Comparison of ENCODE assay signal across 12 mouse cellular contexts in the genomic region with DNA sequence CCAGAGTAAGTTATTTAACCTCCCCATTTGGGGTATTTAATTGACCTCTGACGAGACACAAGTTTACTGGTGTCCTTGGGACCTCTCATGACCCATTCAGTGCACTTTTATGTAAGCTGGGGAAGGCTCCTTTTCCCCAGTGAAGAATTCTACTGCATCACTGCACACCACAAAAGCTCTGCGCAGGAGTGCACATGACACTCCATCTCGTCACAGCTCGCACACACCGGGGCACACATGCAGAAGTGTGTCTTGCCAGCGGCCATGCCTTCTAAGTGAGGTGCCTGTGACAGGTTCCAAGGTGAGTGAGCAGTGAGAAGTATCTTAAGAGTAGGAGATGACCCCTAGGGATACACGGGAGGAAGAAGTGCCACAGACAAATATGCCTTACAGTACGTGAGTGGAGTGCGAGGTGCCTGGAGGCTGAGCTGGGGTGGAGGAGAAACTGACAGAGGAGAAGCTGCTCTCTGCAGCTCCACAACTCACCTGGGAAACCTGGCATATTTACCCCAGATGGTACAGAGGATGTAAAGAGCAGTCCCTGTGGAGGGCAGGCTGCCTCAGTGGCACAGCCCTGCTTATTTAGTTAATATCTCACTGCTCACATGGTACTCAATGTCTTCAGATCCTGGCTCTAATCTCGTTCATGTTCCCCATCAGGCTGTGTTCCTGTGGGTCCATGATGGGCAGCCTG. TPM values are rescaled to one million over a fixed set of nuclear protein-coding genes. Genes with fewer than 3 reads are reported as not detected.
A peak's percentile ranks its signal among the peaks of the same experiment; 100 is the strongest.
DNase-seq lines count a peak whose midpoint lies in the region; ATAC-seq and TF ChIP-seq lines count a peak whose summit lies in the region.
"Had no signal": no experiment of that assay in that cellular context is flagged by ENCODE, and none has a peak within 500 bp of the region (broad histone marks: within the 10 kb centered on the region; RNA-seq: fewer than 3 reads in every experiment).

No protein-coding gene starts in this region.

- DNase-seq in heart, adult 11 months: peak; percentile 76
- no peak for DNase-seq in heart, adult 9 months (ENCODE audit: low spot score in 2 of 2)
- DNase-seq in forebrain, embryonic 10.5 days (ENCODE audit: extremely low spot score, low spot score): no peak
- no peak for DNase-seq in gastrocnemius, adult 2 months
- DNase-seq in adrenal gland, postnatal 4 days (ENCODE audit: low spot score in 2 of 2): no peak
- DNase-seq in cerebellum, adult 2 months: no peak
- DNase-seq: cerebellum, adult 11 months; gastrocnemius, postnatal 14 days; heart, postnatal 36 days; lung, postnatal 4 days had no signal

- no peaks in the 10 kb centered on the region for H3K36me3 ChIP-seq in forebrain, embryonic 10.5 days (replicated peaks)
- no peaks in the 10 kb centered on the region for H3K36me3 ChIP-seq in hindbrain, embryonic 16.5 days (ENCODE audit: control insufficient read depth, insufficient read depth, low read length)
- no peaks in the 10 kb centered on the region for H3K36me3 ChIP-seq in midbrain, embryonic 16.5 days (ENCODE audit: control insufficient read depth, insufficient read depth, low read length)

- peak overlapping the region; percentile 39; the same call in 1 of the 2 replicates for H3K4me2 ChIP-seq in hindbrain, embryonic 16.5 days (ENCODE audit: low read length)
- peak overlapping the region; percentile 46 for H3K4me2 ChIP-seq in midbrain, embryonic 16.5 days (ENCODE audit: low read length)

- H3K9me3 ChIP-seq in forebrain, embryonic 10.5 days: no peaks in the 10 kb centered on the region
- no peaks in the 10 kb centered on the region for H3K9me3 ChIP-seq in hindbrain, embryonic 16.5 days (ENCODE audit: control insufficient read depth, low read length)
- H3K9me3 ChIP-seq in midbrain, embryonic 16.5 days (replicated peaks; ENCODE audit: control insufficient read depth, low read length, poor library complexity, severe bottlenecking): no peaks in the 10 kb centered on the region

- TF ChIP-seq CTCF in gastrocnemius, adult 2 months (IDR thresholded peaks at IDR 0.05): no peak
- TF ChIP-seq CTCF in cerebellum, adult 2 months (IDR thresholded peaks at IDR 0.05; ENCODE audit: borderline replicate concordance, insufficient read depth, low read depth, low read length): no peak

- H3K27me3 ChIP-seq in forebrain, embryonic 10.5 days (ENCODE audit: poor library complexity, severe bottlenecking): no peaks in the 10 kb centered on the region
- no peaks in the 10 kb centered on the region for H3K27me3 ChIP-seq in hindbrain, embryonic 16.5 days (replicated peaks; ENCODE audit: control insufficient read depth, insufficient read depth, low read length)
- H3K27me3 ChIP-seq in midbrain, embryonic 16.5 days (ENCODE audit: control insufficient read depth, insufficient read depth, low read depth, low read length): no peaks in the 10 kb centered on the region
- H3K27me3 ChIP-seq in cerebellum, adult 2 months (ENCODE audit: control insufficient read depth, insufficient read depth, low read length): no peaks in the 10 kb centered on the region

- peak; percentile 37 for ATAC-seq in hindbrain, embryonic 16.5 days
- ATAC-seq in midbrain, embryonic 16.5 days: peak; percentile 56

- 72% methylated on average over 10 of the region's 10 CpGs for WGBS in forebrain, embryonic 10.5 days
- WGBS in hindbrain, embryonic 16.5 days: 43% methylated on average over 10 of the region's 10 CpGs
- WGBS in midbrain, embryonic 16.5 days: 59% methylated on average over 10 of the region's 10 CpGs
- WGBS in cerebellum, adult 2 months: 67% methylated on average over 10 of the region's 10 CpGs

- H3K9ac ChIP-seq in hindbrain, embryonic 16.5 days (ENCODE audit: low read depth, low read length): no peak overlapping the region
- 0 out of 2 replicates have a peak overlapping the region, but pooled peaks have one; percentile 25 for H3K9ac ChIP-seq in midbrain, embryonic 16.5 days (ENCODE audit: low read depth, low read length)

- intact Hi-C loops in gastrocnemius, adult 2 months (cut with DNase I): no loop called here

- H3K4me3 ChIP-seq in forebrain, embryonic 10.5 days: peak overlapping the region; percentile 40
- H3K4me3 ChIP-seq in hindbrain, embryonic 16.5 days (ENCODE audit: low read length): no peak overlapping the region
- H3K4me3 ChIP-seq in midbrain, embryonic 16.5 days (ENCODE audit: low read depth, low read length): no peak overlapping the region
- no peak overlapping the region for H3K4me3 ChIP-seq in gastrocnemius, adult 2 months
- H3K4me3 ChIP-seq in cerebellum, adult 2 months (replicated peaks; ENCODE audit: insufficient read depth, low read depth, low read length): no peak overlapping the region

- peaks cover 63% of the 10 kb centered on the region for H3K4me1 ChIP-seq in forebrain, embryonic 10.5 days
- peaks cover 30% of the 10 kb centered on the region for H3K4me1 ChIP-seq in hindbrain, embryonic 16.5 days (ENCODE audit: control insufficient read depth, insufficient read depth, low read depth, low read length)
- H3K4me1 ChIP-seq in midbrain, embryonic 16.5 days (ENCODE audit: control insufficient read depth, insufficient read depth, low read length): peaks cover 45% of the 10 kb centered on the region
- peaks cover 17% of the 10 kb centered on the region for H3K4me1 ChIP-seq in cerebellum, adult 2 months (ENCODE audit: control insufficient read depth, insufficient read depth, low read length)

- TF ChIP-seq POLR2A in cerebellum, adult 2 months (IDR thresholded peaks at IDR 0.05; ENCODE audit: borderline replicate concordance, insufficient read depth, low read length): no peak

- H3K27ac ChIP-seq in forebrain, embryonic 10.5 days: peak overlapping the region; percentile 84
- peak overlapping the region; percentile 44; the same call in 1 of the 2 replicates for H3K27ac ChIP-seq in hindbrain, embryonic 16.5 days (ENCODE audit: low read depth, low read length)
- H3K27ac ChIP-seq in midbrain, embryonic 16.5 days (ENCODE audit: low read length): peak overlapping the region; percentile 60
- H3K27ac ChIP-seq in gastrocnemius, adult 2 months: no peak overlapping the region
- H3K27ac ChIP-seq in cerebellum, adult 2 months (ENCODE audit: insufficient read depth, low read length): no peak overlapping the region

RNA-seq across cellular contexts. Expression of gene Dclk2, which starts 58.3 kb away (rescaled TPM):
- polyA plus RNA-seq in forebrain, embryonic 10.5 days (2016; fragmentation: Nextera tagmentation; extraction: Ambion mirVana): 18.2 and 22.7 TPM in 2 replicates
- 74.9 and 84.2 TPM in 2 replicates for polyA plus RNA-seq in hindbrain, embryonic 16.5 days (2015; fragmentation: Nextera tagmentation; extraction: Ambion mirVana)
- 85.0 and 93.9 TPM in 2 replicates for polyA plus RNA-seq in midbrain, embryonic 16.5 days (2015; fragmentation: Nextera tagmentation; extraction: Ambion mirVana)
- 1 to 10 TPM in 1 of 2 experiments, under 1 TPM in 1; 0.64 to 1.4 TPM for total RNA-seq in gastrocnemius, adult 2 months (2021)
- 10 to 100 TPM; 18.8 to 19.2 TPM for total RNA-seq in adrenal gland, postnatal 4 days (2021)
- polyA plus RNA-seq in cerebellum, adult 2 months (2012; rRNA removed): 59.1 and 59.5 TPM in 2 replicates

Comparison
In these comparisons a context has a peak if more than half of its experiments do, and no peak if none do; other contexts are left out.
1. H3K27ac ChIP-seq: peak in forebrain, embryonic 10.5 days (single experiment), hindbrain, embryonic 16.5 days (single experiment) and midbrain, embryonic 16.5 days (single experiment); none in gastrocnemius, adult 2 months (single experiment) and cerebellum, adult 2 months (single experiment).